Mouse (Mus musculus) small intestine, adult 2 months (tissue): ENCODE data around the gene Micu1.

ENCODE experiments used
- CTCF ChIP-seq: fragments of 200-500 bp; IDR thresholded peaks from 2 replicates; pipeline ENCODE4 v1.5.1; 2012; ENCODE audit warnings: low read depth, mild to moderate bottlenecking, control low read depth, inconsistent platforms, low read length, moderate library complexity, mixed read lengths; ENCODE audit not compliant: insufficient replicate concordance, insufficient read length; ENCODE audit errors: extremely low read depth
- POLR2A ChIP-seq: fragments of 200-500 bp; IDR thresholded peaks from 2 replicates; pipeline ENCODE4 v1.6.1; 2012; ENCODE audit warnings: low read depth, mild to moderate bottlenecking, control low read depth, inconsistent platforms, low read length, moderate library complexity

DNA sequence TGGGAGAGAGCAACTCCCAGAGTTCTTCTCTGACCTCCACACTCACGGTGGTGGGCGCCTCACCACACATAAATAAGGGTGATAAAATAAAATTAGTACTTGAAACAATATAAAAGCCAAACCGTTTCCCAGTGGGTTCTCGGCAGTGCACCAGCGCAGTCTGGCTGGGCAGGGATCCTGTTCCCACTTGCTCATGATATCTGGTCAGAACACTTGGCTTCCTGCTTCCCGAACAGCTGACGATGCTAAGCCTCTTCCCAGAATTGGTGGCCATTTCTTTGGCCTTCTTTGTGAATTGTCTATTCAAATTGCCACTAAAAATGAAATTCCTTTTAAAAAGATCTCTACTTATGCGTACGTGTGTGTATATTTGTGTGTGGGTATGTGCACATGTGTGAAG lies 27.0 kb downstream of the Micu1 start:
- TF ChIP-seq CTCF: no peak
- TF ChIP-seq POLR2A: no peak
